Mouse (Mus musculus) brown adipose tissue, adult 24 weeks (tissue): Measurements from ENCODE around the gene Igdcc4. TPM values are rescaled to one million over a fixed set of nuclear protein-coding genes. Genes with fewer than 3 reads are reported as not detected.

Source experiments
- H3K27ac ChIP-seq: fragments of 200-500 bp; replicated peaks from 2 replicates; pipeline ENCODE4 v1.5.1; 2012; ENCODE audit warnings: low read depth, mild to moderate bottlenecking, low read length
- H3K4me1 ChIP-seq: fragments of 200-500 bp; 2 replicates; pipeline ENCODE4 v1.6.1; 2012; ENCODE audit warnings: low read length, mixed read lengths; ENCODE audit not compliant: control insufficient read depth, insufficient read depth, insufficient read length
- H3K4me3 ChIP-seq: fragments of 200-500 bp; 2 replicates; pipeline ENCODE4 v1.5.1; 2012; ENCODE audit warnings: low read depth, mild to moderate bottlenecking, low read length, moderate library complexity; ENCODE audit not compliant: insufficient read depth
- polyA plus RNA-seq: library from polyadenylated mRNA; stranded (reverse); fragments of >200 nt; gene quantifications from 2 replicates; pipeline ENCODE4 v1.2.4, GENCODE M21; 2012; ENCODE audit not compliant: missing spikeins, insufficient read depth, insufficient read length

Igdcc4 gene
- polyA plus RNA-seq, 1 experiment: 0.55 TPM

DNA sequence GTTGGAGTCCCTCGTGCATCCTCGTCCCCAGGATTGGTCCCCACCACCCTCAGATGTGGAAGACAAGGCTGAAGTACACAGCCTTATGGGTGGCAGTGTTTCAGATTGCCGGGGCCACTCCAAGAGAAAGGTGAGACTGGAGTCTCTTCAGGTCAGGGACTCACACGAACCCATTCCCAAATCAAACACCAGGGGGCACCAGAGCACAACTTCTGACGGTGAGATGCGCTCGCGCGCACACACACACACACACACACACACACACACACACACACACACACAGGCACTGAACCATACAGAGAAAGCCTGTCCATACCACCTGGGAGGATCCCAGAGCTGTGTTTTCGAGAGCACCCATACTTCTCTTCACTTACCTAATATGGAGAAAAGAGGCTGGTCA is 32.5 kb downstream of the Igdcc4 start:
- Histone ChIP-seq H3K4me3 (no peak overlapping the region), H3K4me1 (no peaks in the 10 kb centered on the region), H3K27ac (no peak overlapping the region)

DNA sequence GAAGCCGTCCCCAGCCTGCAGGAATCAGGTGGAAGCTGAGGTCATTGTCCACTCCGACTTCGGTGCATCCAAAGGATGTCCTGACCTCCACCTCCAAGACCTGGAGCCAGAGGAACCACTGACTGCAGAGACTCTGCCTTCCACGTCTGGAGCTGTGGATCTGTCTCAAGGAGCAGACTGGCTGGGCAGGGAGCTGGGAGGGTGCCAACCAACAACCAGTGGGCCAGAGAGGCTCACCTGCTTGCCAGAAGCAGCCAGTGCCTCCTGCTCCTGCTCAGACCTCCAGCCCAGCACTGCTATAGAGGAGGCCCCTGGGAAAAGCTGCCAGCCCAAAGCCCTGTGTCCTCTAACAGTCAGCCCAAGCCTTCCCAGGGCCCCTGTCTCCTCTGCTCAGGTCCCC is 33.8 kb downstream of the Igdcc4 start:
- no peaks in the 10 kb centered on the region for H3K4me1 ChIP-seq
- no peak overlapping the region for H3K27ac ChIP-seq
- no peak overlapping the region for H3K4me3 ChIP-seq

GRCm38 (mm10) chr9:65140491-65140890 is 39.2 kb downstream of the Igdcc4 start:
- H3K4me3 ChIP-seq: peak overlapping the region; percentile 52
- H3K4me1 ChIP-seq: no peaks in the 10 kb centered on the region
- H3K27ac ChIP-seq: no peak overlapping the region

DNA sequence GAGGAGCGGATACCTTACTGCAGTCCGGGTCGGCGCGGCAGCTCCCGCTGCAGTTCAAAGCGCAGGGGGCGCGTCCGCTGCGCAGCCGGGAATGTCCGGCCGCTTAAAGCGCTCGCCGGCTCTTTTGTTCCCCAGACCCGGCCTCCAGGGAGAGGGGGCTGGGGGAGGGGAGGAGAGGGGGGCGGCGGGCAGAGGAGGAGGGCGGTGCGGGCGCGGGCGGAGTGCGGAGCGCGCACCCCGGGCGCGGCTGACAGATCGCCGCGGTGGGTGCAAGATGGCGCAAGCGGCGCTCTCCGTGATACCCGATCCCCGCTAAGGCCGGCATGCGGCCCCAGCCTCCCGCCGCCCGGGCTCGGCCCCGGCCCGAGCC is 39.6 kb downstream of the Igdcc4 start, which contains the start of gene Igdcc3:
Gene Igdcc3 (plus strand): TSS at position 254 of the 370 bp plus-strand sequence.
- no peaks in the 10 kb centered on the region for H3K4me1 ChIP-seq
- no peak within 1 kb of the TSS for H3K27ac ChIP-seq
- H3K4me3 ChIP-seq: peak within 1 kb of the TSS; percentile 66

GRCm38 (mm10) chr9:65141306-65141975 is 40.2 kb downstream of the Igdcc4 start:
- Histone ChIP-seq H3K4me1 (no peaks in the 10 kb centered on the region), H3K4me3 (peak overlapping the region; percentile 66), H3K27ac (no peak overlapping the region)

GRCm38 (mm10) chr9:65141976-65142318 is 40.7 kb downstream of the Igdcc4 start:
- no peaks in the 10 kb centered on the region for H3K4me1 ChIP-seq
- peak overlapping the region; percentile 66 for H3K4me3 ChIP-seq
- H3K27ac ChIP-seq: no peak overlapping the region

DNA sequence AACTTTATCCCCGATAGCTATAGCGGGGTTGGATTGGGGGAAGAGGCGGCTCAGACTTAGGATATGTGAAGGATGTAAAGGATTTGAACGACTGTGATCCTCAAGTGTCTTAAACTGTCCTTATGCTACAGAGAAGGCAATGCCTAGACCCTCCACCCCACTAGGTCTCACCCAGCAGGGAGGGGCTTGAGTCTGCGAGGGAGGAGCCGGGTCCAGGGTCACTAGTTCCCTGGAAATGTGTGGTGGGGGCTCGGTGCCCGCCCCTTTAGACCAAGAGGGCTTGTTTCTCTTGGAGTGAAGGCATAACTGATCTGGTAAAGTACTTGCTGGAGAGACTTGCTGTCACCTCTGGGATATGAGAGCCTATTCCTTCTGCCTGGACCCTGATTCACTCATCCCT is 41.1 kb downstream of the Igdcc4 start:
- peak overlapping the region; percentile 66 for H3K4me3 ChIP-seq
- no peaks in the 10 kb centered on the region for H3K4me1 ChIP-seq
- no peak overlapping the region for H3K27ac ChIP-seq

GRCm38 (mm10) chr9:65146001-65146400 is 44.7 kb downstream of the Igdcc4 start:
- no peak overlapping the region for H3K27ac ChIP-seq
- H3K4me3 ChIP-seq: no peak overlapping the region
- H3K4me1 ChIP-seq: no peaks in the 10 kb centered on the region

DNA sequence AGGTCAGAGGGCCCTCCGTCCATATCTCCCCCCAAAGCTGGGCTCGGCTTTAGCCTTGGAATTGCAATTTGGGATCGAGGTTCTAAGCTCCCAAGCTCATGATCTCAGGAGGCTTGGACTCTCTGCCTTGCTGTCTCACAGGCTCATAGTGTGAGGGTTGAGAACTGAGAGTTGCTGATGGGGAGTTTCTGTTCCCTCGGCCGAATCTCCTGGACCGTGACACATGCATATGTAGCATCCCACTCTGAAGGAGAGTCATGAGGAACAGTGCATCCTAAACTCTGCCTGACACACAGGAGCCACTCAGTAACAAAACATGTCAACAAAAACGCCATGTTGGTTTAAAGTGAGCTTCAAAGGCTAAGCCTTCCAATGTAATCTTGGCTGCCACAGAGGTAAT is 47.2 kb downstream of the Igdcc4 start:
- Histone ChIP-seq H3K27ac (no peak overlapping the region), H3K4me3 (no peak overlapping the region), H3K4me1 (no peaks in the 10 kb centered on the region)

DNA sequence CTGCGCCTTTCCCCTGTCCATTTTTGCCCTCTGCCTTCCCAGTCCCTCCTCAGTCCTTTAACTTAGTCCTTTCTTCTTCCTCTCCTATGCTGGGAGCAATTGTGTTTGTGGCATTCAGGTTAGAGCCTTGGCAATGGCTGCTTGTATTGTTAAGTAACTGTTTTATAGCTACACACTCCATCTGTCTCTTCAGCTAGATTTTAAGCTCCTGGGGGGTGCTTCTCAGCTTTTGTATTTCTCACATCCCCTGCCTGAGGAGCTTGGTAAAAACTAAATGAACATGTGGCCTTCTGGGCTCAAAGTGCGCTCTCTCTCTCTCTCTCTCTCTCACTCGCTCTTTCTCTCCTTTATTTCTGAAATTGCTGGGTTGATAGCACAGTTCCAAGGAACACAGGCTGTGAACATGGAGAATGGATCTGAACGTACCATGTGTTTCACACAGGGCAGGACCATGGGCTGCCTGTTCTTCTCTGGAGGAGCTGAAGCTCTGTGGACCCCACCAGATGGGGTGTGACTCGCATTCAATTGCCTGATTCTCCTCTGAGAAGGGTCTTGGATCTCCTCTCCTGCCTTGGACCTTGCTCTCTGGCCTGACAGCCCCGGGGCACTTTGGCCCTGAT is 51.5 kb downstream of the Igdcc4 start:
- H3K27ac ChIP-seq: no peak overlapping the region
- H3K4me1 ChIP-seq: no peaks in the 10 kb centered on the region
- H3K4me3 ChIP-seq: no peak overlapping the region

DNA sequence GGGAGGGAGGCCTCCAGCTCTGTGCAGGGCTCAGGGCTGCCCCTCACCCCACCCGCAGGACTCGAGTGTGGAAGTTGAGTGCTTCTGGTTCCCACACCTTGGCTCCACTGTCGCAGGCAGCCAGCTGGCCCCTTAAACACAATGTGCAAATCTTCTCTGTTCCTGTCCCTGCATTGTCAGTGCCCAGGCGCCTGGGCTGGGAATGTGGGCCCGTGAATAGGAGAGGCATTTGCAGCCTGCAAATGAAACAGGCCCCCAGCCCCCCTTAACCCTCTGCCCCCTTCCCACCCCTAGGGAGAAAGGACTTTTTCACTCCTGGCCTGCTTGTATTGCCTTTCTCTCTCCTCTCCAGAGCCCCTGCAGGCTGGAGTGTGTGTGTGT is 52.0 kb downstream of the Igdcc4 start:
- Histone ChIP-seq H3K4me1 (no peaks in the 10 kb centered on the region), H3K4me3 (no peak overlapping the region)

DNA sequence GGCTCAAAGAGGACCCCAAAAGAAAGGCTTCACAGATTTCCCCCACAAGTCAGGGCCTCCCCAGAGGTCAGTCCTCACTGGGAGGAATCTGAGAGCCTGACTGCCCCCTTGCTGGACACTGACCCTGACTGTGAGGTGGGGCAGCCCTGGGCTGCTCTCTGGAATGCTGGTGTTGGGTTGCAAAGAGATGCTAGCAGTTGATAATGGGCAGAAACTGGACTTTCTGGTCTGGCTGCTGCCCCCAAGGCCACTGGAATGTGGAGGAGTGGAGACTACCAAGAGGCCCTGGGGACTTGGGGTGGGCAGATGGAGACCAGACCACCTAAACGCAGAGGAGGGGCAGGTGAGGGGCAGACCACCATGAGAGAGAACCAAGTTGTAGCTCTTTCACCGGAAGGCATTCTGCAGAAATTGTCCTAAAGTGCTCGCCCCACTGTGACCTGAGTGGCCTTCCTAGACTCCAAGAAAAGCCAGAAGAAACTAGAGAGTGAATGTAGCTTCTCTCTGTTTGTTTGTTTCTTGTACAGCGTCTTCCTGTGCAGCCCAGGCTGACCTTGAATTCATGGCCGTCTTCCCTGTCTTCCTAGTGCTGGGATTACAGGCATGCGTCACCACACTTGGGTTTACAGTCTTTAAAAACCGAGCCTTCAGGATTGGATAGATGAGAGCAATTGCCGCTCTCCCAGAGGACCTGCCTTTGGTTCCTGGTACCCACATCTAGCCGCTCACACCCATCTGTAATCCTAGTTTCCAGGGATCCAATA is 53.6 kb downstream of the Igdcc4 start:
- H3K27ac ChIP-seq: no peak overlapping the region
- H3K4me3 ChIP-seq: no peak overlapping the region
- no peaks in the 10 kb centered on the region for H3K4me1 ChIP-seq

More for the DNA sequence above, 52.0 kb downstream of the Igdcc4 start:
- H3K27ac ChIP-seq: no peak overlapping the region

DNA sequence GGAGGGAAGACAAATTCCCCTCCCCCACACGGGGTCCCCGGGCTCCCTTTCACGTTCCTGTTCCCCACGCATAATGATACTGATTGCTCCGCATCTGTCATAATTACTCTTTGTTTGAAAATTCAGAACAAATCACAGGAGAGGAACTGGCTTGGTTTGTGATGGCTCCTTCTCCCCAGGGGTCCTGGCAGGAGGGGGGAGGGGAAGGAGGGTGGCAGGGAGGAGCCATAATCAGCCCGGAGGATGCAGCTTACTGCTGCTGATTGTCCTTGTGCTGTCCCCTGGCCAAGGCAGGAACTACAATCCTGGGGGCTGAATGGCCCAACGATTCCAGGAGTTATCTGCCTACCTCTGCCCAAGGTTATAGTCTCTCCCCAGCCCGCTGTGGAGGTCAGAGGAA is 55.3 kb downstream of the Igdcc4 start:
- no peak overlapping the region for H3K4me3 ChIP-seq
- no peaks in the 10 kb centered on the region for H3K4me1 ChIP-seq
- H3K27ac ChIP-seq: no peak overlapping the region

DNA sequence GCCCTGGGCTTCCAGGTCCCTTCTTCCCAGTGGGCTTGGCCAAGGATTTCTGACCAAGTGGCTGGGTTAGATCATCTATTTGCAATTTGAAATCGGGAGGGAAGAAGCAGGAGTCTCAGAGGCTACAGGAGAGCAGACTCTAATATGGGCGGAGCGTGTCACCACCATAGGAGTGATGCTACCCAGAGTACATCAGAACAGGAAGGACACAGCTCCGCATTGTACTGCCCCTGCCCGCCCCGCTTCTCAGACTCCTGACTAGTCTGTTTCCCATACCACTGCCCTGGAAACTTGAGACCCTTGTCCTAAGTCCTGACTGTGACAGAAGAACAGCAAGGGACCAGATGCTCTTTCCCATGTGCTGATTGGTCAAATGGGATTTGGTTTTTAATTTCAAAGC is 56.3 kb downstream of the Igdcc4 start:
- Histone ChIP-seq H3K27ac (no peak overlapping the region), H3K4me1 (no peaks in the 10 kb centered on the region), H3K4me3 (no peak overlapping the region)

GRCm38 (mm10) chr9:65161188-65161587 is 59.9 kb downstream of the Igdcc4 start:
- Histone ChIP-seq H3K4me1 (no peaks in the 10 kb centered on the region), H3K4me3 (no peak overlapping the region), H3K27ac (no peak overlapping the region)

GRCm38 (mm10) chr9:65161881-65162280 is 60.6 kb downstream of the Igdcc4 start:
- no peak overlapping the region for H3K27ac ChIP-seq
- H3K4me3 ChIP-seq: no peak overlapping the region
- no peaks in the 10 kb centered on the region for H3K4me1 ChIP-seq
